Mouse (Mus musculus) neural tube, embryonic 12.5 days (tissue): ENCODE measurements around the gene Ubash3a. TPM values are rescaled to one million over a fixed set of nuclear protein-coding genes. Genes with fewer than 3 reads are reported as not detected.

ENCODE experiments used
- ATAC-seq: fragments of 200-750 bp; cut with Nextera tagmentation; 2 replicates; pipeline ENCODE4 v1.8.0; 2017; ENCODE audit warnings: low read depth, mild to moderate bottlenecking, moderate TSS enrichment, moderate library complexity; ENCODE audit not compliant: low FRiP score
- H3K27ac ChIP-seq: fragments of 300-500 bp; sonication (generic); 2 replicates; pipeline ENCODE4 v1.5.1; 2016
- H3K27me3 ChIP-seq: fragments of 300-500 bp; sonication (generic); replicated peaks from 2 replicates; pipeline ENCODE4 v1.6.1; 2016; ENCODE audit warnings: mild to moderate bottlenecking
- H3K36me3 ChIP-seq: fragments of 300-500 bp; sonication (generic); 2 replicates; pipeline ENCODE4 v1.6.1; 2016; ENCODE audit warnings: mild to moderate bottlenecking
- H3K4me1 ChIP-seq: fragments of 300-500 bp; sonication (generic); 2 replicates; pipeline ENCODE4 v1.6.1; 2016
- H3K4me2 ChIP-seq: fragments of 300-500 bp; sonication (generic); replicated peaks from 2 replicates; pipeline ENCODE4 v1.6.1; 2016; ENCODE audit warnings: mild to moderate bottlenecking
- H3K4me3 ChIP-seq: fragments of 300-500 bp; sonication (generic); 2 replicates; pipeline ENCODE4 v1.5.1; 2016
- H3K9ac ChIP-seq: fragments of 300-500 bp; sonication (generic); 2 replicates; pipeline ENCODE4 v1.6.1; 2016; ENCODE audit warnings: mild to moderate bottlenecking
- H3K9me3 ChIP-seq: fragments of 300-500 bp; sonication (generic); 2 replicates; pipeline ENCODE4 v1.6.1; 2016; ENCODE audit warnings: mild to moderate bottlenecking
- WGBS: fragments of 180-500 bp; shearing (Covaris S2); methylation state at CpG from one replicate; pipeline ENCODE4 v1.1.7; 2016; 5-methylcytosine and 5-hydroxymethylcytosine counted together
- polyA plus RNA-seq: library from polyadenylated mRNA; unstranded; fragments of >200 nt; fragmentation: Nextera tagmentation; extraction: Ambion mirVana; gene quantifications from 2 replicates; pipeline ENCODE4 v1.2.1, GENCODE M21; 2016

Ubash3a gene
- polyA plus RNA-seq, 1 experiment from 2014 or later: 0.85 TPM

- no peak overlapping the region for H3K27ac ChIP-seq
- peaks cover 17% of the 10 kb centered on the region for H3K4me1 ChIP-seq
- H3K4me3 ChIP-seq: peak overlapping the region; percentile 45; the same call in 1 of the 2 replicates
- WGBS: 25% methylated on average over 9 of the region's 9 CpGs
- no peak; the same call in 1 of the 2 replicates for ATAC-seq
- no peaks in the 10 kb centered on the region for H3K36me3 ChIP-seq
- H3K4me2 ChIP-seq: peak overlapping the region; percentile 92
- peaks cover 5% of the 10 kb centered on the region for H3K27me3 ChIP-seq
- H3K9me3 ChIP-seq: no peaks in the 10 kb centered on the region
- H3K9ac ChIP-seq: 0 out of 2 replicates have a peak overlapping the region, but pooled peaks have one; percentile 52
Observed at GRCm38 (mm10) chr17:31276207-31276921, 68.7 kb downstream of the Ubash3a start.

GRCm38 (mm10) chr17:31276922-31277918 lies 69.5 kb downstream of the Ubash3a start, which contains the start of gene Rsph1:
Gene Rsph1 (minus strand): TSS chr17:31277383.
- peak within 1 kb of the TSS; percentile 52; the same call in 1 of the 2 replicates for H3K9ac ChIP-seq
- H3K27ac ChIP-seq: no peak within 1 kb of the TSS
- peaks cover 5% of the 10 kb centered on the region for H3K27me3 ChIP-seq
- WGBS: 10% methylated on average over 44 of the region's 44 CpGs
- ATAC-seq: peak; percentile 90
- peak within 1 kb of the TSS; percentile 92 for H3K4me2 ChIP-seq
- peaks cover 17% of the 10 kb centered on the region for H3K4me1 ChIP-seq
- no peaks in the 10 kb centered on the region for H3K36me3 ChIP-seq
- H3K4me3 ChIP-seq: peak within 1 kb of the TSS; percentile 45
- no peaks in the 10 kb centered on the region for H3K9me3 ChIP-seq

DNA sequence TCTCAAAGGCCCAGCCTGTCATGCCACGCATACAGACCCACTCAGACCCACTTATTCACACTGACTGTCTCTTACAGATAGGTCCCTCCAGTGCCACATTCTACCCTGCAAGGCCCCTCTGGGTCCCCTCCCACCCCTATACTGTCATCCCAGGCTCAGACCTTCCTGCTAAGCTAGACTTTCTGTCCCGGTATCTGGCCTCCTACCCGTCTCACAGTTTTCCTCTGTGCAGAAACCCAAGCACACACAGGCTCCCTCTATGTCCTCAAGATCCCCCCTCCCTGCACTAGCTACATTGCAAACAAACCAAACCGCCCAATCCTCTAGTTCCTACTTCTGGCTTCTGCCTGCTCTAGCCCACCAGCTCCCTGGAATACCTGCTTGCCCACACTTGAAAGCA lies 70.3 kb downstream of the Ubash3a start:
- Histone ChIP-seq H3K9ac (no peak overlapping the region), H3K36me3 (no peaks in the 10 kb centered on the region), H3K9me3 (no peaks in the 10 kb centered on the region), H3K4me2 (no peak overlapping the region), H3K4me1 (peaks cover 22% of the 10 kb centered on the region), H3K27ac (no peak overlapping the region), H3K27me3 (peaks cover 5% of the 10 kb centered on the region), H3K4me3 (no peak overlapping the region)
- 81% methylated on average over 4 of the region's 4 CpGs for WGBS
- no peak for ATAC-seq

GRCm38 (mm10) chr17:31279541-31279940 lies 71.9 kb downstream of the Ubash3a start:
- Histone ChIP-seq H3K4me1 (peaks cover 22% of the 10 kb centered on the region), H3K9ac (no peak overlapping the region), H3K4me3 (no peak overlapping the region), H3K27me3 (peaks cover 5% of the 10 kb centered on the region), H3K36me3 (no peaks in the 10 kb centered on the region), H3K27ac (no peak overlapping the region), H3K4me2 (no peak overlapping the region), H3K9me3 (no peaks in the 10 kb centered on the region)
- 87% methylated on average over 9 of the region's 9 CpGs for WGBS
- ATAC-seq: no peak

- no peak for ATAC-seq
- H3K4me3 ChIP-seq: no peak overlapping the region
- H3K27me3 ChIP-seq: peaks cover 5% of the 10 kb centered on the region
- no peaks in the 10 kb centered on the region for H3K9me3 ChIP-seq
- H3K36me3 ChIP-seq: no peaks in the 10 kb centered on the region
- H3K4me1 ChIP-seq: peaks cover 22% of the 10 kb centered on the region
- WGBS: 86% methylated on average over 6 of the region's 6 CpGs
- H3K4me2 ChIP-seq: no peak overlapping the region
- no peak overlapping the region for H3K27ac ChIP-seq
- no peak overlapping the region for H3K9ac ChIP-seq
Observed at GRCm38 (mm10) chr17:31280269-31280668, 72.6 kb downstream of the Ubash3a start.

DNA sequence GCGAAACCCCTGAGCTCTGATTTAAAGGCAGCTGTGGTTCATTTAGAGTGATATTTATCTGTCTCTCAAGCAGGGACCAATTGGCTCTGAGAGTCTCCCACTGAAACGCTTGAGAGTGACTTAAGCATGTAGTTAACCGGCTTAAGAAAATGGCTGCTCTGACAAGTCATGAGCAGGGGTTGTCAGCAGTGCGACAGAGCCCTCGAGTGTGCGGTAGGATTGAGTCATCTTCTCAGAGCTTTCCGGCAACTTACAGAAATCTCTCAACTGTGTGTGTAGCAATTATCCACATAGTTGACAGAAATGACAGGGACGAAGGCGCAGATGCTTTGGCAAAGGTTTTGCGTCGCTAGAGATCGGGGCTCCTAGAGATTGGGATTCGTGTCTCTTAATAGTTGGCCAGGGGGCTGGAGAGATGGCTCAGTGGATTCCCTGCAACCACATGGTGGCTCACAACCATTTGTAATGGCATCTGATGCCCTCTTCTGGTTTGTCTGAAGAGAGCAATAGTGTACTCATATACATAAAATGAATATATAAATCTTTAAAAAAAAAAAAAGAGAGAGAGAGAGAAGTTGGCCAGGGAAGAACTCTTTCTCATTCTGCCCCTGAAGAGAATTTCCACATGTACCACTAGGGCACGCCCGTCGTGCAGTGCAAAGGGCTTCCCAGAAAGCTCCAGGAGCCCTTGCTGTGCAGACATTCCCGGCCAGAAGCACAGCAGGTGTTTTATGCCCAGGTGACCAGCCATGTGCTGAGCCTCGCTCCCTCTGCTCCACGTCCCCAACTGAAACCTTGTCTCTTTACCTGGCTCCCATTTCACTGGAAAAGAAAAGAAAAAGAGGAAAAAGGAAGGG lies 74.4 kb downstream of the Ubash3a start:
- H3K4me2 ChIP-seq: no peak overlapping the region
- WGBS: 49% methylated on average over 19 of the region's 19 CpGs
- no peak overlapping the region for H3K27ac ChIP-seq
- no peaks in the 10 kb centered on the region for H3K36me3 ChIP-seq
- no peak for ATAC-seq
- peaks cover 13% of the 10 kb centered on the region; the same call in 1 of the 2 replicates for H3K4me1 ChIP-seq
- H3K27me3 ChIP-seq: no peaks in the 10 kb centered on the region
- no peaks in the 10 kb centered on the region for H3K9me3 ChIP-seq
- H3K4me3 ChIP-seq: no peak overlapping the region
- H3K9ac ChIP-seq: no peak overlapping the region

DNA sequence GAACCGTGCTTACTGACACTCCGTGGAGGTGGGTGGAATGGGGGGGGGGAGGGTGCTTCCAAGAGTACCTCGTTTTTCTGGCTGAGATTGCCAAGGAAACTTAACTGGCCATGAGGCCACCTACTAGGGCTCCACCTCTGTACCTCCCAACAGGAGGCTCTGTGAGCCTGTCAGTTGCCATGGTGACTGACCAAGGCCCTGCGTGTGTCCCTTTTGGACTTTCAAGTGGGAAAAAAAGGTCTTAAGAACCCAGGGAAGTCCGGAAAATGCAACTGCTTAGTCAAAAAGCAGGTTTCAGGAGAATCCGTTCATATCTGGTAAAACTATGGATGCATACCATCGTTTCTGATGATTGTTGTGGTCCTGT lies 75.0 kb downstream of the Ubash3a start:
- H3K4me2 ChIP-seq: no peak overlapping the region
- H3K4me1 ChIP-seq: peaks cover 8% of the 10 kb centered on the region; the same call in 1 of the 2 replicates
- ATAC-seq: no peak
- H3K9ac ChIP-seq: no peak overlapping the region
- no peaks in the 10 kb centered on the region for H3K36me3 ChIP-seq
- no peaks in the 10 kb centered on the region for H3K9me3 ChIP-seq
- H3K4me3 ChIP-seq: no peak overlapping the region
- H3K27me3 ChIP-seq: no peaks in the 10 kb centered on the region
- WGBS: 19% methylated on average over 7 of the region's 7 CpGs
- H3K27ac ChIP-seq: no peak overlapping the region

DNA sequence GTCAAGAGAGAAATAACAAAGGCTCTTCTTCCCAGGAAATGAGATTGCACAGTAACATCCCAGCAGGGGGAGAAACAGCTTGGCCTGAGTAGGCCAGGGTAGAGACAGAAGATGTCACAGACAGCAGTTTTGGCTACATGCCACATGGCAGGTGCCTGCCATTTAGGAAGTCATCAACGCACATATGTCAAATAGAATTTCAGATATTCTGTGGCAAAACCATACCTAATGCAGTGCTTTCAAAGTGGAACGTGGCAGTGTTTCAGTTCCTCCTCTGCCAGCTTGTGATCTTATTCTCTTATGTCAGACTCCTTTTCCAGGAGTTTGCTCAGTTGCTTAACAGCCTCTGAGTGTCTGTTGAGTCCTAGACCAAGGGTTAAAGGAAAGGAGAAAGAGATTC lies 78.2 kb downstream of the Ubash3a start:
- Histone ChIP-seq H3K4me3 (no peak overlapping the region), H3K9ac (no peak overlapping the region), H3K27ac (no peak overlapping the region), H3K27me3 (no peaks in the 10 kb centered on the region), H3K36me3 (no peaks in the 10 kb centered on the region), H3K4me1 (peaks cover 10% of the 10 kb centered on the region), H3K9me3 (no peaks in the 10 kb centered on the region), H3K4me2 (no peak overlapping the region)
- no peak for ATAC-seq
- WGBS: 79% methylated on average over 2 of the region's 2 CpGs

DNA sequence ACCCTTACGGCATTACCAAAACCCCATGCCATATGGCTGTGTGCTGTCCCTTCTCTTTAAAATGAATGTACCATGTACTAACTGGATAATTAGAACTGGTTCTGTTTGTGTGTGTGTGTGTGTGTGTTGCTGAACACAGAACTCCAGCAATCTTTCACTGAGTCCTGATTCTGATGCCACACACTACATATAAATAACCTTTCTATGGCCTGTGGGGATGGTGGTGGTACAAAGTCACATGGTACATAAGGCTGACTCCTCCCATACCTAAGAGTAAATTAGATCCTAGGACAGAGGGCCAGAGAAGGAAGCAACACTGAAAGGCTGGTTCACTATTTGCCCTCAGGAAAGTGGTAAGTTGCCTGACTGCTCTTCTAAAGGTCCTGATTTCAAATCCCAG lies 78.8 kb downstream of the Ubash3a start, which contains the start of gene Slc37a1:
Slc37a1 (plus strand) TSS at position 301 of the 400 bp plus-strand sequence.
- Histone ChIP-seq H3K4me1 (peaks cover 10% of the 10 kb centered on the region), H3K4me2 (no peak within 1 kb of the TSS), H3K9ac (no peak within 1 kb of the TSS), H3K4me3 (no peak within 1 kb of the TSS), H3K9me3 (no peaks in the 10 kb centered on the region), H3K36me3 (no peaks in the 10 kb centered on the region), H3K27me3 (no peaks in the 10 kb centered on the region), H3K27ac (no peak within 1 kb of the TSS)
- 92% methylated on average over 1 of the region's 1 CpGs for WGBS
- ATAC-seq: no peak

DNA sequence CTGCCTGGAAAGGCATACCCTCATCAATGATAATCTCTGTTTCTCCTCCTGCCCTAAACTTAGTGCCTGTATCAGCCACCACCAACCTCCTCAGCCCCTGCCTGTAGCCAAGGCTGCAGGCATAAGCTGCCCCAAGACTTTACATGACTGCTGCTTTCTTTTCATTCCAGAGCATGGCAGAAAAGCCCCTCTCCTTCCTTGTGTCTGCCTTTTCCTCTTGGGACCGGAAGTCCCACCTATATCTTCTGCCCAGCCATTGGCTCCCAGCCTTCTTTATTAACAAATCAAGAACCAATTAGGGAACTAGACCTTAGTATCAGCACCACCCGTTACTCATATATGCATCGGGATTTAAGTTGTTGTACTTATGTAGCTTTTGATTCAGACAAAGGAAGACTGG lies 79.5 kb downstream of the Ubash3a start:
- H3K4me1 ChIP-seq: peaks cover 10% of the 10 kb centered on the region
- H3K27ac ChIP-seq: no peak overlapping the region
- H3K4me3 ChIP-seq: no peak overlapping the region
- H3K9ac ChIP-seq: no peak overlapping the region
- WGBS: 90% methylated on average over 3 of the region's 3 CpGs
- no peak for ATAC-seq
- H3K9me3 ChIP-seq: no peaks in the 10 kb centered on the region
- H3K4me2 ChIP-seq: no peak overlapping the region
- no peaks in the 10 kb centered on the region for H3K27me3 ChIP-seq
- no peaks in the 10 kb centered on the region for H3K36me3 ChIP-seq

- Histone ChIP-seq H3K27ac (no peak overlapping the region), H3K27me3 (no peaks in the 10 kb centered on the region), H3K4me1 (peaks cover 5% of the 10 kb centered on the region; the same call in 1 of the 2 replicates), H3K9me3 (no peaks in the 10 kb centered on the region), H3K4me3 (no peak overlapping the region), H3K4me2 (no peak overlapping the region), H3K36me3 (no peaks in the 10 kb centered on the region), H3K9ac (no peak overlapping the region)
- WGBS: 67% methylated on average over 7 of the region's 7 CpGs
- ATAC-seq: no peak
Observed at GRCm38 (mm10) chr17:31288999-31289726, 81.5 kb downstream of the Ubash3a start.
